Mouse (Mus musculus): ENCODE measurements around the gene Hist1h1a.

The Hist1h1a gene

DNA sequence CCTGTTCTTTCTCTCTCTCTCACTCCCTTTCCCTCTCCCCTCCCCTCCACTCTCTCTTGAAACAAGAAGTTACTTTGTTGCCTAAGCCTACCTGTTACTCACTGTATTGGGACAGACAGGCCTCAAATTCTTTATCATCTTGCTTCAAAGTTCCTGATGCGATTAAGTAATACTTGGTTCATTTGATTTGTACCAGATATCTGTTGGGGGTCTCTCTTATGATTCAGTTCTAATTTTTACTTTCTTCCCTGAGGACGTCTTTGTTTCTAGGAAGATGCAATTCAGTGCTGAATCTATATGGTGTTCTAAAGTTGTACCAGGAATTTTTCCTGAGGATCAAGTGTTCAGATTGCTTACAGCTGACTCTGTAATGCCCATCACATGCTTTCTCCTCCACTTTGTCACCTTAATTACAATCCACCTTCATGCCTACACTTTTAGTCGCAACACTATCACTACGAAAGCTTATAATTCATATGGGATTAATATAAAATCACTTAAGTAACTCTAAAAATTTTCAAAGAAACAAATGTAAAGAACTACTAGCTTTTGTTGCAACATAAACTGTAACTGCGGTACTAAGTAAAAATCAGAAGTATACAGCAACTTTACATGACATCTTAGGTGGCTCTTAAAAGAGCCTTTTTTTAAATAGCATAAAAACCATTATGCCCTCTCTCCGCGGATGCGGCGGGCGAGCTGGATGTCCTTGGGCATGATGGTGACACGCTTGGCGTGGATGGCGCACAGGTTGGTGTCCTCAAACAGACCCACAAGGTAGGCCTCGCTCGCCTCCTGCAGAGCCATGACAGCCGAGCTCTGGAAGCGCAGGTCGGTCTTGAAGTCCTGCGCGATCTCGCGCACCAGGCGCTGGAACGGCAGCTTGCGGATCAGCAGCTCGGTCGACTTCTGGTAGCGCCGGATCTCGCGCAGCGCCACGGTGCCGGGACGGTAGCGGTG lies 18.8 kb upstream of the Hist1h1a start:
- DNase-seq (ENCODE audit: low spot score), result no peak

DNA sequence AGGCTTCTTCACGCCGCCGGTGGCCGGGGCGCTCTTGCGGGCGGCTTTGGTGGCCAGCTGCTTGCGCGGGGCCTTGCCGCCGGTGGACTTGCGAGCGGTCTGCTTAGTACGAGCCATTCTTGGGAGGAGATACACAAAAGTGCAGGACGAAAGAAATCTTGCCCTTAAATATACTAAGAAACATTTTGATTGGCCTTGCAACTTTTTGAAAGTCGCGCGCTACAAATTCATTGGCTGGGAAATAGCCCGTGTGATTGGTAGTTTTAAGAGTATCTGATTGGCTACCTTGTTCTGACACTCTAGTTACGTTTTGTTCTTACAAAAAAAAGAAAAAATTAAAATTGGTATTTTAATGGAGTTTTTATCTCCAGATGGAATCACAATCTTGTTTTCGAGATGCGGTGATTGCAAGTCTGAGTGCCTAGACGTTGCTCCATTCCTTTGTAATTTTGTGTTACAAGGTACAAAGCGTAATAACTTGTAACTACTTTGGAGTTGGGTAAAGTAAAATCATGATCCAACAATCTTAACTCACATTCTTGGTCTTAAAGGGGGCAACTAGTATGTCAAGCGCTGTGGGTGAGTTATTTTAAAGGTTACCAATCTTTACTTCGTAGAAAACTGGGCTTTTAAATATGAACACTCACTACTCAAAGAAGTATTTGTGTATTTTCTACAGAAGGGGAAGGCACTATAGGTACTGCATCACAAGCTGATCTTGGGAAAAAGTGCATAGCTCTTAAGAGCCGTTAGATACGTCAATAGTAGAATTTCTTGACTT lies 17.9 kb upstream of the Hist1h1a start, which contains the start of gene Hist1h3c:
Gene Hist1h3c (minus strand): TSS at position 222 of the 781 bp plus-strand sequence.
- DNase-seq (ENCODE audit: low spot score), result peak; percentile 86

GRCm38 (mm10) chr13:23746201-23747080 lies 17.0 kb upstream of the Hist1h1a start, which contains the start of gene Hist1h2bb:
Hist1h2bb (plus strand) TSS chr13:23746734.
- DNase-seq (ENCODE audit: low spot score), result peak; percentile 93

DNA sequence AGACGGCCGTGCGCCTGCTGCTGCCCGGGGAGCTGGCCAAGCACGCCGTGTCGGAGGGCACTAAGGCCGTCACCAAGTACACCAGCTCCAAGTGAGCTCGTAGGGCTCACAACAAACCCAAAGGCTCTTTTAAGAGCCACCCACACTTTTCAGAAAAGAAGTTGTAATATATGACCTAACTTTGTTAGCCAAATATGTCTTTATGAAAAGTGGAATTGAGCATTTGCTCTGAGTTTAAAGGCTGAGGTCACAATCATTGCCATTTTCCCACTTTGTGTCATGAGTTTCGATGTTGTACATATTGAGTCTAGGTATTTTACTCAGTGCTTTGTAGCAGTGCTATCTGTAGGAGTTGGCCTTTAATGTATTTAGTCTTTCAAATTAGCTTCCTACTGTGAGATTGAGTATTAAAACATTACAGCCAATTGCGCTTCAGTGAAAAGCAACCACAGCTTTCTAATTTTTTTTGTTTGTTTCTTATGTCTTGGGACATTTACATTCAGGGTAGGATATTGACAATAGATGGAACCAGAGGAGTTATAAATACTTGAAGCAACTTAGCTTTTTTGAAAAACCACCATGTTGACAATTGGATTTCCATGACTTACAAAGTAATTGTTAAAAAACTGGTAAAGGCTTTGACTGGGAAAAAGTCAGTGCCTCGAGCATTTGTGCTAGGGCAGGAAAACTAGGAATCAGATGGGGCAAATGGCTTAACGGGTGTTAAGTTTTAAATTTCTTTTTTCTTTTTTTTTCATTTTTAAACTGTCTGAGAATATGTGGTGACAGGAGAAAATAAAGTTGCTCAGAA lies 16.2 kb upstream of the Hist1h1a start:
- no peak for DNase-seq (ENCODE audit: low spot score)

DNA sequence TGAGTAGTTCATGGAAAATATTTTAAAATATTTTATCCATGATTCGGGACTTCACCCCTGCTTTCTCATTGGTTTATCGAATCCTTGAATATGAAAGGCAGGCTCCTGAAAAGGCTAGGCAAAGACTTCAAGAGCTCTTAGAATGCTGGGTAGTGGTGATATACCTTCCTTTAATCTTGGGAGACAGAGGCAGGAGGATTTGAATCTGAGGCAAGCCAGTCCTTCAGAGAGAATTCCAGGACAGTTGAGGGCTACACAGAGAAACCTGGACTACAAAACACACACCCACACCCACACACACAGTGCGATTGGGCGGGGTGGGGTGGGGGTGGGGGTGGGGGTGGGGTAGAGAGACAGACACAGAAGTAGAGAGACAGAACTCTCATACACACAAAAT lies 15.6 kb upstream of the Hist1h1a start:
- DNase-seq (ENCODE audit: low spot score), result no peak

GRCm38 (mm10) chr13:23749563-23750121 lies 13.8 kb upstream of the Hist1h1a start:
- no peak for DNase-seq (ENCODE audit: low spot score)

GRCm38 (mm10) chr13:23750839-23751477 lies 12.5 kb upstream of the Hist1h1a start, which contains the start of gene Hist1h2ab:
Hist1h2ab (plus strand) TSS chr13:23751126.
- peak; percentile 65 for DNase-seq (ENCODE audit: low spot score)

- DNase-seq (ENCODE audit: low spot score), result no peak
Measured at GRCm38 (mm10) chr13:23751478-23751956, 11.9 kb upstream of the Hist1h1a start.

GRCm38 (mm10) chr13:23752067-23752741 lies 11.3 kb upstream of the Hist1h1a start, which contains the start of gene Hist1h3b:
Hist1h3b (plus strand) TSS chr13:23752267.
- DNase-seq (ENCODE audit: low spot score), result peak; percentile 84

DNA sequence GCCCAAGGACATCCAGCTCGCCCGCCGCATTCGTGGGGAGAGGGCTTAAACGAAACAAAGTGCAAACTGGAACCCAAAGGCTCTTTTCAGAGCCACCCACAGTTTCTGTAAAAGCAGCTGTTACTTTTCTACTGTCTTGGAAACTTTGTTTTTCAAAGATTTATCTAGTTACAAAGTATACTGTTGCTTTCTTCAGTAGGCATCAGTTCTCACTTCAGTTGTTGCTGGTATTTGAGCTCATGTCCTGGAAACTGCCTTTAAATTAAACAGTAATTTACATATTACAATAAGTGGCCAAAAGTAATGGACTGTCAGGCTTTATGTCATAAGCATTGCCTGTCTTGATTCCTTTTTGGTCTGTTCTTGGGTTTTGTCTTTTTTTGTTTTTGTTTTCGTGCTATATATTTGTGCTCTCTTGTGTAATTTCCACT lies 10.7 kb upstream of the Hist1h1a start:
- DNase-seq (ENCODE audit: low spot score), result no peak

- DNase-seq (ENCODE audit: low spot score), result no peak
Measured at GRCm38 (mm10) chr13:23753314-23754078, 10.0 kb upstream of the Hist1h1a start.

DNA sequence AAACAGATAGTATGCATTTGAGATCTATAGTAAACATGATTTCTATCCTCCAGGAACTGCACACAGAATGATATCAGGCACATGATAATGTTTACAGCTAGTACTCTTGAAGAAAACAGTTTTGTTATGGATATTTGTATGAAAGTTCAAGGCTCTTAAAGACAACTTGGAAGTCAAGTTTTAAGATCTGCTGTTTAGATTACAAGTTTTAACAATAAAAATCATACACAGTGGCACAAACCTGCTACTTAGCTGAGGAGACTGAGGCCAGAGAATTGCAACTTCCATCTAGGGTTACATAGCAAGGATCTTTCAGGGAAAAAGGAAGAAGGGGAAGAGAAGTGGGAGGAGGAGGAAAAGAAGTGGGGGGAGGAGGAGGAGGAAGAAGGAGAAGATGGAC lies 8.5 kb upstream of the Hist1h1a start:
- DNase-seq (ENCODE audit: low spot score), result no peak

DNA sequence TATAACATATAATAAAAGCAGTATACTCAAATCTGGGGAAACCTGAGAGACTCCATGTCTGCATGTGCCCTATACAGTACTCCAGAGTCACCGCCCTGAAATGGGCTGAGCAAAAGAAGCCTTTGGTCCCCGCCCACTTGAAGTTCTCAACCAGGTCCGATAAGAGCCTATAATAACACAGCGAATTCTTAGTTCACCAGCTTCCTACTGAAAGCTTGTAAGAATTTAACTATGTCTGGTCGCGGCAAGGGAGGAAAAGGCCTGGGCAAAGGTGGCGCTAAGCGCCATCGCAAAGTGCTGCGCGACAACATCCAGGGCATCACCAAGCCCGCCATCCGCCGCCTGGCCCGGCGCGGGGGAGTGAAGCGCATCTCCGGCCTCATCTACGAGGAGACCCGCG lies 6.7 kb upstream of the Hist1h1a start, which contains the start of gene Hist1h4b:
Gene Hist1h4b (plus strand): TSS at position 224 of the 400 bp plus-strand sequence.
- DNase-seq (ENCODE audit: low spot score), result peak; percentile 94

- no peak for DNase-seq (ENCODE audit: low spot score)
Measured at GRCm38 (mm10) chr13:23757211-23757773, 6.2 kb upstream of the Hist1h1a start.

- no peak for DNase-seq (ENCODE audit: low spot score)
Measured at GRCm38 (mm10) chr13:23757921-23758320, 5.5 kb upstream of the Hist1h1a start.

DNA sequence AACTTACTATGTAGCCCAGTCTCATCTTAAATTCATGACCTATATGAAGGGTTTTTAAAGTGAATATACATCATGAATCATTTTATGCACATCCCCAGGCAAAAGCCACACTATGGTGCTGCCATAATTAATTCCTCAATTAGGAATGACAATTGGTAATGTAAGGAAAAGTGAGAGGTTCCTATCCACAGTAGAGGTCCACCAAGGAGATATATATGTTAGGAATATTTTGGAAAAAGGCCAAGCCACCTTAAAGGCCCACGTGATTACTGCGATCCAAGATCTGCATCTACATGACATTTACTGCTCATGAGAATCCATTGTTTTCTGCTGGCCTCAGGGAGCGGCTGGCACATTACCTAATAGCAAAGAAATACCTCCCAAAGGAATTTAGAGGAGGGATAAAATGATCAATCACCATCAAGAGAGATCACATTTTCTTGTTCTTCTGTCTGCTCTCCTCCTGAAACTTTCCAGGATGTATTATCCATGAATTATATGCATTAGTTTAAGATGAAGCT lies 4.2 kb upstream of the Hist1h1a start:
- no peak for DNase-seq (ENCODE audit: low spot score)

- no peak for DNase-seq (ENCODE audit: low spot score)
Measured at GRCm38 (mm10) chr13:23759916-23760239, 3.6 kb upstream of the Hist1h1a start.

Data from lung, postnatal 25 days (tissue).